Mouse (Mus musculus): Measurements from ENCODE around the gene Dnm3. TPM values are rescaled to one million over a fixed set of nuclear protein-coding genes. Genes with fewer than 3 reads are reported as not detected.

Gene Dnm3
- total RNA-seq, 2 experiments from 2014 or later = 3.4 to 5.9 TPM

GRCm38 (mm10) chr1:161999882-162000371, 477.9 kb downstream of the Dnm3 start:
- peak; percentile 70 for DNase-seq (ENCODE audit: low spot score)

GRCm38 (mm10) chr1:161999338-161999737, 478.5 kb downstream of the Dnm3 start:
- no peak for DNase-seq (ENCODE audit: low spot score)

DNA sequence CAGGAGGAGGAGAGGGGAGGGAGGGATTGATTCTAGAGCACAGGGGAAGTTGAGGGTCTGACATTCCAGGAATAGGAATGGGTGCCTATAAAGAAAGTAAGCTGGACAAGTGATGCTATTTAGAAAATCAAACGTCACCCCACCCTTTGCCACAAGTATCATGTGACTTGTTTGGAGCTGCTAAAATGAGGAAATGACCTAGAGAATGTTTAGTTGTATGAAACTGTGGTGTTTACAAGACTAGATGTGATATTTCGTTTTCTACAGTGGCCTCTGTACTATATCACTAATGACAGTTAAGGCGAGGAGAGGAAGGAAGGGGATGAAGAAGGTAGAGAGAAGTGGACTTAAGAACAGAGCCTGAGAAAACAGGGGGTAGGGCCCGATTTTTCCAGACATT, 479.1 kb downstream of the Dnm3 start:
- DNase-seq (ENCODE audit: low spot score) = no peak

DNA sequence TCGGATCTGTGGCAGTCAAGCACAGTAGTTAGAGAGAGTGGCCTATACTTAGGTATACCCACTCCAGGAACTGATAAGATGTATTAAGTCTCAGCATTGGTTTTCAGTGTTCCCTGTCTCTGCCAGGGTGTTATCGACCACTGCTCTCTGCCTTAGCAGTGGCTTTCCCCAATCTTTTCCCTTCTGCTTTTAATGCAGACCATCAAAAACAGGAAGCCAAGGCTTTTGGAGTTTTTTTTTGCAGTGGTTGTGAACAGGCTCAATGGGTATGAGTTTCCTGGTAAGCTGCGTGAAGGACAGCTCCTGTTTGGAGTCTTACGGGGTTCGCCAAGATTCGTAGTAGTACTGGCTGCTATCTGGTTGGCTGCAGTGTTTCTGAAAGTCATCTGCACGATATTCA, 485.4 kb downstream of the Dnm3 start:
- no peak for DNase-seq (ENCODE audit: low spot score)

DNA sequence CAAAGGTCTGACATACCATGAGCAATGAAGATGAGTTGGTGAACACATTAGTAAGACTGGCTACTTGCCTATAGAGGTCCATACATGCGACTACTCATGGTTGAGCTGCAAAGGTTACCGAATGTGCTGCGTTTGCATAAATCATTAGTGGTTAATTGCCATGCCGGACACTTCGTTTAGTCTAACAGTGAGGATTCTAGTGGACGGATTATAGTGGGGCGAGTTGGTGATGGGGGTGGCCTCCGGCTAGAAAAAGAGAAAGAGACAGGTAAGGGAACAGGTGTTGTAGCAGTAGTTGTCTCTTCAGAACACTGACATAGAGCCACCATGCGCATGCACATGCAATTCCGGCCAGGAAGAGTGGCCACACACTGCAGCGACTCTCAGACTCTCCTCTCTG, 486.0 kb downstream of the Dnm3 start:
- no peak for DNase-seq (ENCODE audit: low spot score)

GRCm38 (mm10) chr1:161990684-161991578, 486.9 kb downstream of the Dnm3 start:
- DNase-seq (ENCODE audit: low spot score) = no peak

- DNase-seq (ENCODE audit: low spot score) = peak; percentile 91
These were observed 493.8 kb downstream of the Dnm3 start for GRCm38 (mm10) chr1:161983979-161984566.

GRCm38 (mm10) chr1:161983451-161983850, 494.4 kb downstream of the Dnm3 start:
- DNase-seq (ENCODE audit: low spot score) = peak; percentile 50

DNA sequence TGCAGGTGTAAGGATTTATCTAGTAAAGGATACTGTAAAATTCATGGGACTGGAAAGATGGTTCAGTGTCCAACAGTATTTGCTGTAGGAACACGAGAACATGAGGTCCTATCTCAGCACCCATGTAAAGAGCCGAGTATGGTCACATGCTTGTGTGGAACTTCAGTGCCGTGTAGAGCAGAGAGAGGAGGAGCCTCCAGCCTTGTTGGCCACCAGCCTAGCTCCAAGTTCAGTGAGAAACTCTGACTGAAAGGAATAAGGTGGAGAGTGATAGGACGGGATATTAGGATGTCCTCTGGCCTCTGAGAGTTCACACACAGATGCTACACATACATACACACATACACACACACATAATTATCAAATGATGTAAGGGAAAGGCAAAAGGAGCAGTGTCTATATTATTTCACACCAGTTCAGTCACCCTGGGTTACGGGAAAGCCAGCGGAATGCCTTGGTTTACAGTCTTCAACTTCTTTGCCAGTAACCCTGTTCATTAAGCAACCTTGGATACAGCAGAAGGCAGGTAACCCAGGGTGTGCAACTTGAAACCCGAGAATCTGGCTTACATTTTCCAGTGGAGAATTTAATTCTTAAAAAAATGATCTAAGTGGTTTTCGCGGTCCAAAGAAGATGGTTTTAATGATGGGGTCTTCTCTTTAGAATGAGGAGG, 497.1 kb downstream of the Dnm3 start:
- no peak for DNase-seq (ENCODE audit: low spot score)

DNA sequence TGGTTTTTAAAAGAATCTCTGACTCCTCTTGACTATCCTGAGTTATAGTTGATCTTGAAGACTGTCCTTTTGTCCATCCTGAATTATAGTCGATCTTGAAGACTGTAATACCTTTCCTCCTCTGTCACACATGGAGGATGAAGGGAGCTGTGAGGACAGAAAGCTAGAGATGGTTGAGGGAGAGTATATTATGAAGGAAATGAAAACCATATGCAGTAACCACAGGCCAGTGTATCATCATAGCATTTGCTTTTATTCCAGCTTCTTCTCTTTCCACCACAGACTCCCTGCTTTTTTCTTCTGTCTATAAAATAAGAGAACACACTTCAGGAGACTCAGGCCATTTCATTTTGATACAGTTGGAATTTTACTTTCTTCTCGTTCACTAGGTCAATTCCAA, 497.8 kb downstream of the Dnm3 start:
- no peak for DNase-seq (ENCODE audit: low spot score)

GRCm38 (mm10) chr1:161979536-161979935, 498.3 kb downstream of the Dnm3 start, which contains the start of gene 4930558K02Rik:
Gene 4930558K02Rik (minus strand): TSS chr1:161979636.
- DNase-seq (ENCODE audit: low spot score) = no peak

- DNase-seq (ENCODE audit: low spot score) = no peak
These were observed 499.6 kb downstream of the Dnm3 start for GRCm38 (mm10) chr1:161978173-161978700.

DNA sequence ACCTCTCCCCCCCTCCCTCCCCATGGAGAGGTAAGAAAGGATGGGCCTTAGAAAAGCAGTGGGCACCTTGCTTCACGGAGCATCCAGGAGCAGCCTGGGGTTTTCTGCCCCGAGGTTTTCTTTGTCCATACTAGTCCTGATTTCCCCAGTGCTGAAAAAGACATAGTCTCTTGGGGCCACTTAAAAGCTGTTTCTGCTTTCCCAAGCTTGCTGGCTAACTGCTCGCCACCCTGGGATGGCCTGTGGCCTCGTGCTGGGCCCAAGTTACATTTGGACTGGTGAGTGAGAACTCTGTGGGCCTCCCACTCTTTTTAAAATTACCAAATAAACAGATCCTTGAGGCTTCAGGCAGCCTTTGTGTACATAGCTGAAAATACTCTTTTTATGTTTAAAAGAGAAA, 500.5 kb downstream of the Dnm3 start:
- DNase-seq (ENCODE audit: low spot score) = peak; percentile 47

DNA sequence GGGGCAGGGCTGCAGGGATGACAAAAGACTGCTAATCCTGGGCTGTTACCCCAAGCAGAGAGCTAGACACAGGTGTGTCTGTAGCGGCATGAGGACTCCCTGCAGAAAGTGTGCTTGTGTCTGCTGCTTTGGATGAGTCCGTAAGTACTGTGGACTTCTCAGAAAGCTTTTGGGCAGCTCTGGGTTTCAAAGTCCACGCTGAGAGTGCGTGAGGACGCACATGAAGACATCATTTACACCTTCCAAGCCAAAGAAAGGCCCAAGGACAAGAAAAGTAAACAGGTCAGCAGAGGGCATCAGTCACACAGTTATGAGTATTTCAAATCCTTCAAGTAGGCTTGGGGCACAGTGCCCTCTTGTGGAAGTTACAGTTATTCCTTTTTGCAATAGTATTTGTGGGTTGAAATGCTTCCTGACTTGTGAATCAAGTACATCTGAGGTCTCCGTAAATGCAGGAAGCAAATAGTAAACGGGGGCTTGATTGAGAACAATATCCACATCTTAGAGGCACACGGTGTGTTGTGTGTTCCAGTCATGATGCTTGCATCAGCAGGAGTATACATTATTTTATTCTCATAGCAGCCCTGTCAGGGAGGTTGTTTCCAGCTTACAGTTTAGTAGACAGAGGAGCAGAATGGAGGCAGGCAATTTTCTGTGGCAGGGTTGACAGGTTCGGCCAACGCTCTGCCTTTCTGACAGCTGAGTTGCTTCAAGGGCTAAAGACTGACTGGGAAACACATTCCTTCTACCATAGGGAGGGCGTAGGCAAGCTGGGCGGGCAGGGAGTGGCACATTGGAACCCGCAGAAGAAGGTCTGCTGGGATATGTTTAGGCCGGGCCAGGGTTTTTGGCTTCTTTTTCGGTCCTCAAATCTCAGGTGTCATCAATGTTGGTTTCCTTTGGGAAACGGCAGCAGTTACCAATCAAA, 501.3 kb downstream of the Dnm3 start:
- peak; percentile 87 for DNase-seq (ENCODE audit: low spot score)

DNA sequence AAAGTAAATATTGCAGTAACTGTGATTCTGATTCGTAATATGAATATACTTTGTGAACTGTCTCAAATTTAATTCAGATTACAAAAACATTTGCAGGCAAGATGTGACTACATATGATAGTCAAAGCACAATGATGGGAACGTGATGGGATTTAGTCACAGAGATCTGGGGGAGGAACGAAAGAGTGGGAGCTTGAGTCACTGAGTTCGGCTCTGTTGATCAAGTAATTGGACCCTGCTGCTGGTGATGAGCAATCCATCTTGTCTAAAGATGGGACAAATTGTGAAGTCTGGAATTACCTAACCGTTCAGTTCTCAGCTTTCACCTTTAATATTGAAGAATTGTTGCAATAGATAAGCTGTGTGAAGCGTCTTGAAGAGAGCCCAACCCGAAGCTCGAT, 505.6 kb downstream of the Dnm3 start:
- no peak for DNase-seq (ENCODE audit: low spot score)

GRCm38 (mm10) chr1:161970874-161971273, 507.0 kb downstream of the Dnm3 start:
- no peak for DNase-seq (ENCODE audit: low spot score)

GRCm38 (mm10) chr1:161968589-161969407, 509.0 kb downstream of the Dnm3 start, which contains the start of gene Pigc:
Gene Pigc (plus strand): TSS chr1:161969186.
- DNase-seq (ENCODE audit: low spot score) = peak; percentile 96

DNA sequence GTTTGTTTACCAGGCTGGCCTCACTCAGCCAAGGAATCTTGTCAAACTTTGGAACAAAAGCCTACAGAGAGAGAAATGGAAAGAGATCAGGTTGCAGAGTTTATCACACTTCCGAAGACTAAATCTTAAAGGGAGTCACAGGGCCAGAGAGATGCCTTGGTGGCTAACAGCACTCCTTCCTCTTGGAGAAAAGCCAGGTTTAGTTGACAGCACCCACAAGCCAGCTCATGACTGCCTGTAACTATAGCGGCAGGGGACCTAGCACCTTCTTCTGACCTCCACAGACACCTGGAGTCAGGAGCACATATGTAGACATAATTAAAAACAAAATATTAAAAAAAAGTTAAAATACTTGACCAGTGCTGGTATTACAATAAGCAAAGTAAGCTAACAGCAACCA, 509.9 kb downstream of the Dnm3 start:
- DNase-seq (ENCODE audit: low spot score) = no peak

- no peak for DNase-seq (ENCODE audit: low spot score)
These were observed 515.1 kb downstream of the Dnm3 start for GRCm38 (mm10) chr1:161962465-161963377.
